Mouse (Mus musculus) brain, embryonic 14.5 days (tissue): ENCODE results near the gene Dnah2.

Experiments used
- CTCF ChIP-seq: fragments of 200-500 bp; IDR thresholded peaks from 2 replicates; pipeline ENCODE4 v1.5.1; 2012; ENCODE audit warnings: inconsistent platforms, mild to moderate bottlenecking, moderate library complexity, borderline replicate concordance; ENCODE audit not compliant: insufficient read depth, insufficient read length; ENCODE audit errors: extremely low read depth
- POLR2A ChIP-seq: fragments of 200-500 bp; IDR thresholded peaks from 2 replicates; pipeline ENCODE4 v1.6.1; 2012; ENCODE audit warnings: mild to moderate bottlenecking, inconsistent platforms, borderline replicate concordance; ENCODE audit not compliant: poor library complexity, insufficient read depth, insufficient read length, severe bottlenecking; ENCODE audit errors: extremely low read depth

- TF ChIP-seq CTCF (no peak), POLR2A (no peak)
Measured at GRCm38 (mm10) chr11:69549060-69549656, at the start of gene Dnah2.
